Mouse (Mus musculus) neural tube, embryonic 11.5 days (tissue): ENCODE measurements around the gene Insrr. TPM values are rescaled to one million over a fixed set of nuclear protein-coding genes. Genes with fewer than 3 reads are reported as not detected.
A peak's percentile ranks its signal among the peaks of the same experiment; 100 is the strongest.
"Not testable (repeated sequence)": the region's sequence is repeated elsewhere in the genome, so short reads cannot be mapped to it uniquely, and the experiment has no call there.

Experiments
- ATAC-seq: fragments of 200-750 bp; cut with Nextera tagmentation; 2 replicates; pipeline ENCODE4 v1.8.0; 2017; ENCODE audit warnings: moderate number of reproducible peaks, mild to moderate bottlenecking, moderate TSS enrichment, moderate library complexity; ENCODE audit not compliant: insufficient read depth, low FRiP score, low TSS enrichment
- DNase-seq: peaks from one replicate; pipeline ENCODE4 v3.0.0-alpha.2; 2015; ENCODE audit warnings: low spot score
- H3K27ac ChIP-seq: fragments of 300-500 bp; sonication (generic); 2 replicates; pipeline ENCODE4 v1.5.1; 2014; ENCODE audit warnings: low read depth, mild to moderate bottlenecking, low read length
- H3K27me3 ChIP-seq: fragments of 300-500 bp; sonication (generic); 2 replicates; pipeline ENCODE4 v1.6.1; 2014; ENCODE audit warnings: mild to moderate bottlenecking, low read length, mixed read lengths; ENCODE audit not compliant: control insufficient read depth, insufficient read depth
- H3K36me3 ChIP-seq: fragments of 300-500 bp; sonication (generic); 2 replicates; pipeline ENCODE4 v1.6.1; 2014; ENCODE audit warnings: mild to moderate bottlenecking, low read length, moderate library complexity, mixed read lengths; ENCODE audit not compliant: control insufficient read depth, insufficient read depth
- H3K4me1 ChIP-seq: fragments of 300-500 bp; sonication (generic); 2 replicates; pipeline ENCODE4 v1.6.1; 2014; ENCODE audit warnings: low read length, mixed read lengths; ENCODE audit not compliant: control insufficient read depth, insufficient read depth
- H3K4me2 ChIP-seq: fragments of 300-500 bp; sonication (generic); 2 replicates; pipeline ENCODE4 v1.6.1; 2014; ENCODE audit warnings: low read depth, mild to moderate bottlenecking, moderate library complexity
- H3K4me3 ChIP-seq: fragments of 300-500 bp; sonication (generic); 2 replicates; pipeline ENCODE4 v1.5.1; 2014; ENCODE audit warnings: low read depth, low read length
- H3K9ac ChIP-seq: fragments of 300-500 bp; sonication (generic); 2 replicates; pipeline ENCODE4 v1.6.1; 2014; ENCODE audit warnings: mild to moderate bottlenecking, low read length
- H3K9me3 ChIP-seq: fragments of 300-500 bp; sonication (generic); 2 replicates; pipeline ENCODE4 v1.6.1; 2016; ENCODE audit warnings: low read length; ENCODE audit not compliant: control insufficient read depth
- WGBS: fragments of 180-500 bp; shearing (Covaris S2); extraction: QIAGEN DNeasy Blood & Tissue Kit; methylation state at CpG from one replicate; pipeline ENCODE4 v1.1.7; 2014; 5-methylcytosine and 5-hydroxymethylcytosine counted together
- polyA plus RNA-seq: library from polyadenylated mRNA; unstranded; fragments of >200 nt; fragmentation: Nextera tagmentation; extraction: Ambion mirVana; gene quantifications from 2 replicates; pipeline ENCODE4 v1.2.1, GENCODE M21; 2014

Gene Insrr
- polyA plus RNA-seq, 1 experiment from 2014 or later: 0.45 TPM

GRCm38 (mm10) chr3:87854795-87855568 is 58.2 kb downstream of the Insrr start:
- Histone ChIP-seq H3K4me1 (no peaks in the 10 kb centered on the region), H3K27me3 (no peaks in the 10 kb centered on the region), H3K36me3 (peaks cover 14% of the 10 kb centered on the region), H3K27ac (no peak overlapping the region), H3K4me3 (no peak overlapping the region), H3K9me3 (no peaks in the 10 kb centered on the region), H3K4me2 (no peak overlapping the region), H3K9ac (no peak overlapping the region)
- no peak for DNase-seq
- no peak for ATAC-seq
- WGBS: 57% methylated on average over 7 of the region's 7 CpGs

- Histone ChIP-seq H3K4me3 (no peak overlapping the region), H3K36me3 (peaks cover 14% of the 10 kb centered on the region), H3K9me3 (no peaks in the 10 kb centered on the region), H3K4me1 (no peaks in the 10 kb centered on the region), H3K9ac (no peak overlapping the region), H3K27me3 (no peaks in the 10 kb centered on the region), H3K27ac (no peak overlapping the region), H3K4me2 (no peak overlapping the region)
- DNase-seq: no peak
- WGBS: 87% methylated on average over 8 of the region's 8 CpGs
- no peak for ATAC-seq
These were observed 59.2 kb downstream of the Insrr start for GRCm38 (mm10) chr3:87855936-87856335.

GRCm38 (mm10) chr3:87857666-87858065 is 60.9 kb downstream of the Insrr start:
- Histone ChIP-seq H3K27ac (no peak overlapping the region), H3K9me3 (no peaks in the 10 kb centered on the region), H3K27me3 (no peaks in the 10 kb centered on the region), H3K36me3 (peaks cover 14% of the 10 kb centered on the region), H3K4me3 (no peak overlapping the region), H3K4me2 (no peak overlapping the region), H3K4me1 (no peaks in the 10 kb centered on the region), H3K9ac (no peak overlapping the region)
- DNase-seq (no peak), ATAC-seq (no peak)
- 92% methylated on average over 8 of the region's 8 CpGs for WGBS

DNA sequence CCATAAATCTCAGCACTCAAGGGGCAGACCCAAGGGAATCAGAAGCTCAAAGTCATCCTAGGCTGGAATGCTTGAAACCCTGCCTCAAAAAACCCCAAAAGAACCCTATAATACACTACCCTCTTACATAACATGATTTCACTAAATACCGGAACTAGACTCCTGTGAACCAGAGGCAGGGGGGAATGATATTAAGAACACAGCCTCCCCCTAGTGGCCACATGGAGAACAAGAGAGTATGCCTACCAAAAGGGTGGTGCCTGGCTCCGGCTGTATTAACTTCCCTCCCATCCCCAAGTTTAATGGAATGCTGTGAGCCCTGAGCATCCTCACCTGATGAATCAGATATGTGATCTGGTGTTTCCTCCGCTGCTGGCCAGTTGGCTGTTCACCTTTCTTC is 63.1 kb downstream of the Insrr start:
- Histone ChIP-seq H3K9me3 (no peaks in the 10 kb centered on the region), H3K4me1 (no peaks in the 10 kb centered on the region), H3K4me3 (no peak overlapping the region), H3K27me3 (no peaks in the 10 kb centered on the region), H3K4me2 (no peak overlapping the region), H3K36me3 (peaks cover 18% of the 10 kb centered on the region), H3K27ac (no peak overlapping the region), H3K9ac (no peak overlapping the region)
- WGBS: 48% methylated on average over 3 of the region's 3 CpGs
- peak; percentile 68 for DNase-seq
- ATAC-seq: no peak

GRCm38 (mm10) chr3:87864111-87864510 is 67.4 kb downstream of the Insrr start:
- not testable (repeated sequence) for H3K27me3 ChIP-seq, H3K4me2 ChIP-seq, ATAC-seq, H3K27ac ChIP-seq, DNase-seq, H3K4me1 ChIP-seq, H3K4me3 ChIP-seq, H3K9me3 ChIP-seq, H3K9ac ChIP-seq
- WGBS: 94% methylated on average over 4 of the region's 4 CpGs
- H3K36me3 ChIP-seq: peaks cover 19% of the 10 kb centered on the region

Other genes with a start within 250 kb of the Insrr start
- gene Arhgef11, start 179.4 kb upstream of the Insrr start, polyA plus RNA-seq: 18.3 and 22.0 TPM in 2 replicates
- gene Lrrc71, start 48.3 kb upstream of the Insrr start, polyA plus RNA-seq: 0.24 and 0.31 TPM in 2 replicates
- 18.3 and 20.4 TPM in 2 replicates for gene Ntrk1, start 1.8 kb upstream of the Insrr start, polyA plus RNA-seq
- 9.2 and 10.2 TPM in 2 replicates for gene Pear1, start 27.4 kb downstream of the Insrr start, polyA plus RNA-seq
- gene Sh2d2a, start 49.8 kb downstream of the Insrr start, polyA plus RNA-seq: not detected in 2 replicates
- 17.8 and 20.3 TPM in 2 replicates for gene Prcc, start 88.7 kb downstream of the Insrr start, polyA plus RNA-seq
- gene Hdgf, start 109.4 kb downstream of the Insrr start, polyA plus RNA-seq: 256 and 261 TPM in 2 replicates
- 76.1 and 79.2 TPM in 2 replicates for gene Mrpl24, start 122.6 kb downstream of the Insrr start, polyA plus RNA-seq
- 52.3 and 53.9 TPM in 2 replicates for gene Isg20l2, start 133.4 kb downstream of the Insrr start, polyA plus RNA-seq
- gene Rrnad1, start 133.8 kb downstream of the Insrr start, polyA plus RNA-seq: 14.5 and 16.9 TPM in 2 replicates
- 565 and 607 TPM in 2 replicates for gene Crabp2, start 151.7 kb downstream of the Insrr start, polyA plus RNA-seq
- gene Nes, start 174.1 kb downstream of the Insrr start, polyA plus RNA-seq: 59.5 and 60.2 TPM in 2 replicates
- gene Bcan, start 203.3 kb downstream of the Insrr start, polyA plus RNA-seq: 0.31 and 0.72 TPM in 2 replicates
- gene Hapln2, start 230.6 kb downstream of the Insrr start, polyA plus RNA-seq: 0.14 TPM in 1 of 2 replicates, not detected in the other
- gene Gpatch4, start 246.2 kb downstream of the Insrr start, polyA plus RNA-seq: 32.5 and 34.2 TPM in 2 replicates